Mouse (Mus musculus) midbrain, embryonic 11.5 days (tissue): ENCODE measurements around the gene Kmt2a. TPM values are rescaled to one million over a fixed set of nuclear protein-coding genes. Genes with fewer than 3 reads are reported as not detected.

ENCODE experiments used
- ATAC-seq: fragments of 200-750 bp; cut with Nextera tagmentation; 2 replicates; pipeline ENCODE4 v1.8.0; 2017; ENCODE audit warnings: moderate TSS enrichment, moderate library complexity; ENCODE audit not compliant: low FRiP score
- DNase-seq: peaks from one replicate; pipeline ENCODE4 v3.0.0; 2015; ENCODE audit warnings: low spot score; ENCODE audit errors: missing footprints
- H3K27ac ChIP-seq: fragments of 300-500 bp; sonication (generic); 2 replicates; pipeline ENCODE4 v1.5.1; 2014; ENCODE audit warnings: low read depth, low read length
- H3K27me3 ChIP-seq: fragments of 300-500 bp; sonication (generic); 2 replicates; pipeline ENCODE4 v1.6.1; 2014; ENCODE audit warnings: mild to moderate bottlenecking, low read length, moderate library complexity, mixed read lengths; ENCODE audit not compliant: control insufficient read depth, insufficient read depth
- H3K36me3 ChIP-seq: fragments of 300-500 bp; sonication (generic); 2 replicates; pipeline ENCODE4 v1.6.1; 2014; ENCODE audit warnings: mild to moderate bottlenecking, low read length, moderate library complexity, mixed read lengths; ENCODE audit not compliant: control insufficient read depth, insufficient read depth
- H3K4me1 ChIP-seq: fragments of 300-500 bp; sonication (generic); 2 replicates; pipeline ENCODE4 v1.6.1; 2014; ENCODE audit warnings: low read length; ENCODE audit not compliant: control insufficient read depth, insufficient read depth
- H3K4me2 ChIP-seq: fragments of 300-500 bp; sonication (generic); 2 replicates; pipeline ENCODE4 v1.6.1; 2014; ENCODE audit warnings: mild to moderate bottlenecking, moderate library complexity
- H3K4me3 ChIP-seq: fragments of 300-500 bp; sonication (generic); 2 replicates; pipeline ENCODE4 v1.5.1; 2014; ENCODE audit warnings: low read depth, low read length
- H3K9ac ChIP-seq: fragments of 300-500 bp; sonication (generic); 2 replicates; pipeline ENCODE4 v1.6.1; 2014; ENCODE audit warnings: low read length
- H3K9me3 ChIP-seq: fragments of 300-500 bp; sonication (generic); 2 replicates; pipeline ENCODE4 v1.6.1; 2016; ENCODE audit warnings: low read length; ENCODE audit not compliant: control insufficient read depth
- WGBS: fragments of 180-500 bp; shearing (Covaris S2); extraction: QIAGEN DNeasy Blood & Tissue Kit; methylation state at CpG from one replicate; pipeline ENCODE4 v1.1.7; 2014; 5-methylcytosine and 5-hydroxymethylcytosine counted together
- polyA plus RNA-seq: library from polyadenylated mRNA; unstranded; fragments of >200 nt; fragmentation: Nextera tagmentation; extraction: Ambion mirVana; gene quantifications from 2 replicates; pipeline ENCODE4 v1.2.1, GENCODE M21; 2014

The Kmt2a gene
- polyA plus RNA-seq, 1 experiment from 2014 or later, result 14.0 TPM

- H3K4me2 ChIP-seq, result no peak overlapping the region
- DNase-seq, result no peak
- H3K4me1 ChIP-seq, result no peaks in the 10 kb centered on the region
- no peak for ATAC-seq
- WGBS, result 86% methylated on average over 5 of the region's 5 CpGs
- no peaks in the 10 kb centered on the region for H3K27me3 ChIP-seq
- H3K36me3 ChIP-seq, result no peaks in the 10 kb centered on the region
- H3K4me3 ChIP-seq, result no peak overlapping the region
- no peaks in the 10 kb centered on the region for H3K9me3 ChIP-seq
- no peak overlapping the region for H3K27ac ChIP-seq
- H3K9ac ChIP-seq, result no peak overlapping the region
Measured at GRCm38 (mm10) chr9:44904964-44905363, 23.9 kb upstream of the Kmt2a start.

GRCm38 (mm10) chr9:44903856-44904255 lies 22.8 kb upstream of the Kmt2a start:
- no peaks in the 10 kb centered on the region for H3K9me3 ChIP-seq
- H3K27me3 ChIP-seq, result no peaks in the 10 kb centered on the region
- no peak overlapping the region for H3K27ac ChIP-seq
- H3K36me3 ChIP-seq, result no peaks in the 10 kb centered on the region
- H3K4me2 ChIP-seq, result no peak overlapping the region
- H3K4me1 ChIP-seq, result no peaks in the 10 kb centered on the region
- H3K9ac ChIP-seq, result no peak overlapping the region
- 82% methylated on average over 4 of the region's 4 CpGs for WGBS
- ATAC-seq, result no peak
- no peak overlapping the region for H3K4me3 ChIP-seq
- DNase-seq, result no peak

- no peaks in the 10 kb centered on the region for H3K9me3 ChIP-seq
- WGBS, result 75% methylated on average over 4 of the region's 4 CpGs
- DNase-seq, result no peak
Measured at GRCm38 (mm10) chr9:44900402-44900801, 19.3 kb upstream of the Kmt2a start.

GRCm38 (mm10) chr9:44899716-44900115 lies 18.6 kb upstream of the Kmt2a start:
- Histone ChIP-seq H3K36me3 (no peaks in the 10 kb centered on the region), H3K4me3 (no peak overlapping the region), H3K9ac (no peak overlapping the region), H3K9me3 (no peaks in the 10 kb centered on the region), H3K27ac (no peak overlapping the region), H3K27me3 (no peaks in the 10 kb centered on the region), H3K4me1 (no peaks in the 10 kb centered on the region), H3K4me2 (no peak overlapping the region)
- ATAC-seq (no peak), DNase-seq (no peak)
- 87% methylated on average over 3 of the region's 3 CpGs for WGBS

More at GRCm38 (mm10) chr9:44900402-44900801, 19.3 kb upstream of the Kmt2a start:
- Histone ChIP-seq H3K27ac (no peak overlapping the region), H3K36me3 (no peaks in the 10 kb centered on the region), H3K4me2 (no peak overlapping the region), H3K4me1 (no peaks in the 10 kb centered on the region), H3K4me3 (no peak overlapping the region), H3K27me3 (no peaks in the 10 kb centered on the region), H3K9ac (no peak overlapping the region)
- ATAC-seq, result no peak

- DNase-seq, result no peak
- Histone ChIP-seq H3K27me3 (no peaks in the 10 kb centered on the region), H3K27ac (no peak overlapping the region), H3K4me3 (no peak overlapping the region), H3K36me3 (no peaks in the 10 kb centered on the region), H3K9me3 (no peaks in the 10 kb centered on the region), H3K4me2 (no peak overlapping the region), H3K9ac (no peak overlapping the region), H3K4me1 (no peaks in the 10 kb centered on the region)
- WGBS, result 63% methylated on average over 4 of the region's 4 CpGs
- ATAC-seq, result no peak
Measured at GRCm38 (mm10) chr9:44897024-44897423, 15.9 kb upstream of the Kmt2a start.

GRCm38 (mm10) chr9:44892664-44893063 lies 11.6 kb upstream of the Kmt2a start:
- Histone ChIP-seq H3K4me3 (no peak overlapping the region), H3K9ac (no peak overlapping the region), H3K4me1 (no peaks in the 10 kb centered on the region), H3K27me3 (no peaks in the 10 kb centered on the region), H3K9me3 (no peaks in the 10 kb centered on the region), H3K27ac (no peak overlapping the region), H3K36me3 (no peaks in the 10 kb centered on the region), H3K4me2 (no peak overlapping the region)
- ATAC-seq (no peak), DNase-seq (no peak)
- 71% methylated on average over 3 of the region's 3 CpGs for WGBS

GRCm38 (mm10) chr9:44891210-44891609 lies 10.1 kb upstream of the Kmt2a start:
- Histone ChIP-seq H3K4me1 (no peaks in the 10 kb centered on the region), H3K9me3 (no peaks in the 10 kb centered on the region), H3K27ac (no peak overlapping the region), H3K9ac (no peak overlapping the region), H3K4me3 (no peak overlapping the region), H3K36me3 (no peaks in the 10 kb centered on the region), H3K27me3 (no peaks in the 10 kb centered on the region), H3K4me2 (no peak overlapping the region)
- ATAC-seq (no peak), DNase-seq (no peak)
- 84% methylated on average over 6 of the region's 6 CpGs for WGBS

- 75% methylated on average over 2 of the region's 2 CpGs for WGBS
- no peak for ATAC-seq
Measured at GRCm38 (mm10) chr9:44890122-44890521, 9.0 kb upstream of the Kmt2a start.

GRCm38 (mm10) chr9:44888114-44888624 lies 7.1 kb upstream of the Kmt2a start:
- H3K4me2 ChIP-seq, result no peak overlapping the region
- H3K4me1 ChIP-seq, result no peaks in the 10 kb centered on the region; the same call in 1 of the 2 replicates
- no peaks in the 10 kb centered on the region for H3K36me3 ChIP-seq
- no peaks in the 10 kb centered on the region for H3K9me3 ChIP-seq
- H3K27me3 ChIP-seq, result no peaks in the 10 kb centered on the region
- DNase-seq, result no peak
- no peak overlapping the region for H3K4me3 ChIP-seq
- no peak for ATAC-seq
- no peak overlapping the region for H3K9ac ChIP-seq
- H3K27ac ChIP-seq, result no peak overlapping the region
- WGBS, result 89% methylated on average over 7 of the region's 7 CpGs

More at GRCm38 (mm10) chr9:44890122-44890521, 9.0 kb upstream of the Kmt2a start:
- no peak overlapping the region for H3K4me3 ChIP-seq
- H3K4me1 ChIP-seq, result no peaks in the 10 kb centered on the region
- no peaks in the 10 kb centered on the region for H3K9me3 ChIP-seq
- H3K4me2 ChIP-seq, result no peak overlapping the region
- DNase-seq, result no peak
- no peaks in the 10 kb centered on the region for H3K27me3 ChIP-seq
- no peak overlapping the region for H3K9ac ChIP-seq
- no peak overlapping the region for H3K27ac ChIP-seq
- no peaks in the 10 kb centered on the region for H3K36me3 ChIP-seq
